Mouse (Mus musculus): ENCODE results near the gene Zfp652.

The Zfp652 gene

DNA sequence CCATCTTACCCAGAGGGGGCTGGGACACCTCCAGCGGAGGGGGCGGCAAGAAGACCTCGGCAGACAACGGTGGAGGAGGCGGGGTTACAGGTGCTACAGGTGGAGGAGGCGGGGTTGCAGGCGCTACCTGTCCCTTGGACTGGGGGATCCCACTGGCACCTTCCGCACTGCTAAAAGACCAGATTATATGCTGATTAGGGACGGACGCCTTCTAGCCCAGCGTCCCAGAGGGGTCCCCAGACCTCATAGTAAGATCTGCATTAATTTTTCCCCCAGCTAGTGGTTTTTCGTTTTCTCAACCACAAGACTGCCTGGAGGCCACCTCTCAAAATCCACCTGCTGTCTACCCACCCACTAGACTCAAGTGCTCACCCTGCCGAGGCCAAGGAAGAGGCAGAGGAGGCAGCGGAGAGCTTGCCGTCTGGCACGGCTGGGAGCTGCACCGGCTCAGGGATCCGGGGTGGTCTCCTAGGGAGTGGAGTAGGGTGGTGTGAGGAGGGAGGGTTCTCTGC lies 121.2 kb downstream of the Zfp652 start:
- no peak for DNase-seq

DNA sequence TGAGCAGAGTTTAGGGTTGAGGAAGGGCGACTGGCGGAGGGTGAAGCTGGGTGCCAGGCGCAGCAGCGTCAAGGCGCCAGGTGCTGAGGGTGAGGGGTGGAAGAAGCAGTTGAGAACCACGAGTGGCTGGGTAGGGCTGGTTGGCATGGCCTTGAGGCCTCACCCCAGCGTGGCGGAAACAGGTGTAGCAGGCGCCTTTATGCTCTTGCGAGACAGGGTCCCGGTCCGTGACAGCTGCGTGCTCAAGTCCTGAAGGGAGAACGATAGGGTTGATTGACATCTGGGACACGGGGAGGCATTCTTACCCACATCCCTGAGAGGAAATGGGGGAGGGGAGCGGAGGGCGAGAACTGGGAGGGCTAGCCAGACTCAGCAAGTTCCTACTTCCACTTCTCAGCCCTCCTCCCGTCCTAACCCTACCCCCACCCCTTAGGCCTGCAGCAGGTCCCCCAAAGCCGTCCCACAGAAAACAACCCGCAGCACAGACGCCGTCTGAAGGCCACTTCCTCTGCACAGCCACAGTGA lies 121.7 kb downstream of the Zfp652 start:
- no peak for DNase-seq

DNA sequence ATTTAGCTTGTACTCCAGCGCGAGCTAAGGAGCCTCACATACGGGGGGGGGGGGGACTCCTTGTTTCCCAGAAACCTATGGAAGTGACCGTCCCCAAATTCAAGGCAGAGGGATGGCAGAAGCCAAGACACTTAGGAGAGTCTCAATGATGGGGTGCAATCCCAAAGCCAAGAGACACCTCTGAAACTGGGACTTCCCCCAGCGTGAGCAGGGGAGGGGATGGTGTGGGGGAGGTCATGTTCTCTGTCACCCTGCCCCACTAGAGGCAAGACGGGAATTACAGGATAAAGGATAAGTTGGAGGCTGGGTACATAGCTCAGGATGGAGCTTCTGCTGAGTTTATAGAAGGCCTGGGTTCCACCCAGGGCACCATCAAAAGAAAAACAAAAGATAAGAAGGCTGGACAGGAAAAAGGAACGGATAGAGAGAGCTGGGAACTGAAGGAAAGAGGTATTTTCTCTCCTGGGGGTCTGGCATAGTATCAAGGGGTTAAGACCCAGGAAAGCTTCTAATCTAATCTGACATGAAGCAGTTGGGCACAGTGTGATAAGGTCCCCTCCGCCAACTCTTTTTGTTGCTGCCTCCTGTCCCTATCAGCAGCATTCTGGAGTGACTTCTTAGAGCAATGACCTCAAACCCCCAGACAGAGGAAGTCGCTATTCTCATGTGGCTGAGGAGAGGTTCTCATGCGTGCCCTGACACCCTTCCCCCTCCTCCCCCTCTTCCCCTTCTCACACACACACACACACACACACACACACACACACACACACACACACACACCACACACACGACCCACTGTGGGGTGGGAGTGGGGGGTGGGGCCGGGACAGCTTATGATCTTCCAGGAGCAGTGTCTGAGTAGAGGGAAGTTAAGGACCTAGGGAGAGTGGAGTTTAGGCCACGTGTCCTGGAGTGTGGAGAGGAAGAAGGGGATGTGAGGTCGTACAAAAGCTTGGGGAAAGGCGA lies 122.6 kb downstream of the Zfp652 start:
- no peak for DNase-seq

DNA sequence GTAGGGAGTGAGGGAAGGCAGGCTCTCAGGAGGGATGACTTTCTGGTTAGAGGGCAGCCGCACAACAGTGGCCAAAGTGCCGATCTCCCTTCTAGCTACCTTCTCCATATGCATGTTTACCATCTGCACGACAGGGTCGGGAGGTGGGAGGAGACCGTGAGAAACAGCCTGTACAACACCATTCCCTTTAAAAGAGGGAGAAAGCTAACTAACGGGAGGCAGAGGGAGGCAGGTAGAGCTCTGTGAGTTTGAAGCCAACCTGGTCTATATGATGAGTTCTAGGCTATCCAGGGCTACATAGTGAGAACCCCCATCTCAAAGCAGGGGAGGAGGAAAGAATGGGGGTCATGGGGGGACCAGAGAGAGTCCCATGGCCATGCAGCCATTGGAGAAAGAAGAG lies 123.4 kb downstream of the Zfp652 start:
- DNase-seq = no peak

GRCm38 (mm10) chr11:95836433-95836832 lies 124.0 kb downstream of the Zfp652 start:
- DNase-seq = no peak

DNA sequence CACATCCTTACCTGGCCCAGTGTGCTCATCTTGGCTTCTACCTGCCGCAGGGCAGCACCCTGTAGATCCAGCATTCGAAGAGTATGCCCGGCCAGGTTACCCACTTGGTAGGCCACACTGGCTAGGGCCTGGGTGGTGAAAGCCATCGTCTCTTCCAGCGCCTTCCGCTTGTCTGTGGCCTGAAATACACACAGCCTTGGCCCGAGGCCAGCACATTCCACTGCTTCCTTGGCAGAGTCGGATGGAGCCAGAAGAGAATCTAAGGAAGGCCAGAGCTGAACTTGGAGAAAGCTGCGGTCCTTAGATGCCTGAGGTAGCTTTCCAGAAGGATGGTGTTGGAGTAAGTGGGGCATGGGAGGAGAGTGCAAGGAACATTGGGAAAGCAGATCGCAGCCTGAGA lies 124.6 kb downstream of the Zfp652 start, which contains the start of gene Gngt2:
TSS of gene Gngt2 (plus strand) at position 158 of the 400 bp plus-strand sequence.
- peak; percentile 55 to 56 for DNase-seq

DNA sequence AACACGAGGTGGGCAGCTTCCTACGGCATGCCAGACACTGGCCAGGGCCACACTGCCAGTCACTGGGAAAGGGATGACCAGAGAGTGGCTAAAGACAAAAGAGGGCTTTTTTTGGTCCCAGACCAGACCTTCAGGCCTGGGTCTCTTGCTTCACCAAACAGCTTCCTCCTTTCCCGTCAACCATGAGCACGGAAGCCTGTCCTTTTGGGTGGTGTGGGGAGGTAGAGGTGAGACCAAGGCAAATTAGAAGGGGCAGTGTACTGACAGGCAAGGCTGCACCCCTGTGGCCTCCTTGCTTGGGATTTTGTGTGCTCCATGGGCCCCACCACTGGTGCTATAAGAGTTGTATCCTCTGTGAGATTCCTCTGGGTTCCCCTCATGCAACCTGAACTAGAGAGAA lies 126.1 kb downstream of the Zfp652 start:
- DNase-seq = no peak

- DNase-seq = no peak
These were observed 126.8 kb downstream of the Zfp652 start for GRCm38 (mm10) chr11:95838999-95839868.

DNA sequence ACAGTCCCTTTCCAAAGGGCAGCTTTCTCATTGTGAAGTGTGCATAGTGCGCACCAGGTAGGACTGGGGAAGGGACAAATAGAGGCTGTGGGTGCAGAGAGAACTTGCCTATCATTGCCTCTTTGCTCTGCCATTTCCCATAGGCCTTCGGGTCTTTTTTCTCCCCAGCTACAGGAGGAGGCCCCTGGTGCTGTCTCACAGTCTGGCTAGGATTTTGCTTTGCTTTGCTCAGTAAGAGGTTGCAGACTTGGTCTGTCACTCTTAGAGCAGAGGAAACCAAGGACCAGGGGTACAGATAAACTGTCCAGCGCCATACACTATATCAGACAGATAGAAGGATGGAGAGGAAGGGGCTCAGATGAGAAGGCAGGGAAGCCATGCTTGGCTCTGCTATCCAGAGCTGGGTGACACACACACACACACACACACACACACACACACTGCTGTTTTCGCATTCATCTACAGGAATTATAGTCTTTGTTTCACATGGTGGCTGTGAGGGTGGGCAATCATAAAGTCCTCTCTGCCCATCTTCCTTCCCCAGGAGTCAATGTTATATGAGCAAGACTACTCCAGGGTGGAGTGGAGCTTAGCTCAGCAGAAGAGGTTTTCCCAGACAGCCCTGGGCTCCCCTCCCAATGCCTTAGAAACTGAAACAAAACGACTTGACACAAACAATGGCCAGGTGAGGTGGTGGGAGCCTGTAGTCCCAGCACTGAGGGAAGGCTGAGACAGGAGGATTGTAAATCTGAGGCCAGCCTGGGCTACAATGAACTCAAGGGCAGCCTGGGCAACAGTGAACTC lies 128.4 kb downstream of the Zfp652 start:
- DNase-seq = no peak

- DNase-seq = no peak
These were observed 129.0 kb downstream of the Zfp652 start for GRCm38 (mm10) chr11:95841498-95841830.

- DNase-seq = no peak
These were observed 129.7 kb downstream of the Zfp652 start, which contains the start of gene Abi3 for GRCm38 (mm10) chr11:95842074-95842681. Gene Abi3, minus strand, starts transcription at chr11:95842476.

DNA sequence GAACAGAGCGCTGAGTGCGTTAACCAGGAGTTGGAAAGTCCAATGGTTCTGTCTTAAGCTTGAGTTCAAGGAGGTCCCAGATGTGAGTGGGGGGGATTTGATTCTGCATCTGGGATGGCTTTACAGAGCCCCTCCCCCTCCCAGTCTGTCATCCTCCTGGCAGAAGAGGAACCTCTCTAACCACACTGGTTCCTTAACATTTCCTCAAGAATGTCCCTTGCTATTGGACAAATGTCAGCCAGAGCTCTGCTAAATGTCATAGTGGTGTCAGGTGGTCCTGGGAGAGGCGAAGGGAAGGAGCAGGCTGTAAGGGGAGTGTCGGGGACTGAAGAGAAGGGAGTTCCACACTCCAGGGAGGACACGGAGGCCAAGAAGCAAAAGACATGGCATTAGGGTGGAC lies 130.5 kb downstream of the Zfp652 start:
- no peak for DNase-seq

DNA sequence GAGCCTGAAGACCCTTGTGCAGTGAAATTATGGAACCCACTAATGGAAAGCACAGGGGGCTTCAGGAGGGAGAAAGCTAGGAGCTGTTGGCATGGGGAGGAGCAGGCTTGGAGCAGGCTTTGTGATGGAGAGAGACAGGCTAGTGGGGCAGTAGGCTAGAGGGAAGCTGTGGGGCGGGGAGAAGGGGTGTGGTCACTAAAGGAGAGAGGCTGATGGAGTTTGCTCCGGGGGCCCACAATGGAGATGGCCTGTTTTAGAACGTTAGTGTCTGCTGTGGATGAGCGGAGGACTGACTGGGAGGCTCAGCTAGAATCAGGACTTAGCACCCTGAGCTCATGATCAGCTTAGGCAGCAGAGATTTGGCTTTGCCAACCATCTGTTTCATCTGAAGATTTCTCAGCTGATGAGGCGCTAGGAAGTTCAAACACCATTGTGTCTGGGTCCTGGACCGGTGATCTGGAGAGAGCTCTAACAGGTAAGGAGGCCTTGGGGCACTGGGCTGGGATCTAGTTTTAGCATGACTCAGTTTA lies 131.0 kb downstream of the Zfp652 start:
- no peak for DNase-seq

DNA sequence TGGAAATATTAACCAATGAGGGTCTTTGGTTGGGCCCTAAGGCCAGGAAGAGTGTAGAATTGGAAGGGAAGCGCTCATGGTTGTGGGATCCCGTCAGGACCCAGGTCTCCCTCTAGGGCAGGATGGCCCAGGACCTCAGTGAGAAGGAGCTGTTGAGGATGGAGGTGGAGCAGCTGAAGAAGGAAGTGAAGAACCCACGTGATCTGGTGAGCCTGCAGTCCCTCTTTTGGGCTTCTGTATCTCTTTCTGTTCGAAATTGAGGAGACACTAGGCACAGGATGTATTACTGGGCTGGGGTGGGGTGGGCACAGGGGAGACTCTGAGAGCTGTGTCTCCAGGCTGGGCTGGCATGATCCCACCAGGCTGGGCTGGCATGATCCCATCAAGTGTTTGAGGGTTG lies 132.5 kb downstream of the Zfp652 start:
- no peak for DNase-seq

GRCm38 (mm10) chr11:95850898-95851297 lies 138.4 kb downstream of the Zfp652 start:
- DNase-seq = no peak

GRCm38 (mm10) chr11:95853684-95854083 lies 141.2 kb downstream of the Zfp652 start:
- peak; percentile 69 to 72 for DNase-seq

DNA sequence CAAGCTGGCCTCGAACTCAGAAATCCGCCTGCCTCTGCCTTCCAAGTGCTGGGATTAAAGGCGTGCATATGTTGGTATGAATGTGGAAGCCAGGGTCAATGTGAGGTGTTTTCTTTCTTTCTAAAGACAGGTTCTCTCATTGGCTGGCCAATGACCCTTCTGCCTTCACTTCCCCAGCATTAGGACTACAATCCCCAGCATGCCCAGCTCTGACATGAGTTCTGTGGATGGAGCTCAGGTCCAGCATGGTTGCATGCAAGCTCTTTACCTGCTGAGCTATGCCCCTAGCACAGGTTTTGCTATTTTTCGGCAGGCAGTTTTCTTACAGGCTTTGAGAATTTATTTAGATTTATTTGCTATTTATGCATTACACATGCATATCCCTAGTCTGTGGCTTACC lies 144.8 kb downstream of the Zfp652 start:
- DNase-seq = peak; percentile 48 to 50

- no peak for DNase-seq
These were observed 145.4 kb downstream of the Zfp652 start for GRCm38 (mm10) chr11:95857716-95858527.

DNA sequence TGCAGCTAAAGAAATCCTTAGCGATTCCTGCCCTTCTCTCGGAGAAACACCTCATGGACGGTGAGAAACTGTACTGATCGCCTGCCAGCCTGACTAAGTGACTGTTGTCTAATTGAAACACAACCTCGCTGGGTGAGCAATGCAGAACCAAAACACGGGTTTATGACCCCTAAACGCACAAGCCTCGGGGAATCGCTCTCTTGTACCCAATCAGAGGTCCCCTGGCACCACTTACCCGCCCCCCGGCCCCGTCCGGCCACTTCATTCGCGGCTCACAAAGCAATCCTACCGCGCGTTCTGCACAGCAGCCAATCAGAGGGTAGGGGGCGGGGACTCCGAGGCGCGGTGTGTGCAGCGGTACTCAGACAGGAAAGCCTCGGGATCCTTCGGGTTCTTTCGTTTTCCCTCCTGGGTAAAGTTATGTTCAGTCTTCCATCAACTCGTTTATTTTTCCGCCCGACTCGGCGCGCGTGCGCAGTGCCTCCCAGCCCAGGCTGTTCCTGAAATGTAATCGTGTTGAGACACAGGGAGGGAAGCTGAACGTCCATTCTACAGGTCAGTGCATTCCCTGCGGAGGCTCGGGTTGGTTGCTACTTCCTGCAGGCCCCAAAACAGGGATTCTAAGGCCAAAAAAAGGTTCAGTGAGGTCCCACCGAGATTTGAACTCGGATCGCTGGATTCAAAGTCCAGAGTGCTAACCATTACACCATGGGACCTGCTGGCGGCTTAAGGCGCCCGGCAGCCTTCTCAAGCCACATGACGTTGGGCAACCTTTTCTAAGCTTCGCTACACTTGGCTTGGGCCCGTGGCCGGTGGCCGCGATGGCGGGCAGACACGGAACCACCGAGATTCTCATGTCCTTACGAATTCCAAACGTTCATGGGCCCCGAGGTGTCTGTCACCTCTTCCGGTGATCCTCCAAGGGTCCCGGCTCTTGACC lies 146.3 kb downstream of the Zfp652 start:
- DNase-seq = peak; percentile 96 to 97

Measured in cerebellum, postnatal 36 days (tissue).